ENCODE assay signal across 21 mouse cellular contexts in the genomic region with DNA sequence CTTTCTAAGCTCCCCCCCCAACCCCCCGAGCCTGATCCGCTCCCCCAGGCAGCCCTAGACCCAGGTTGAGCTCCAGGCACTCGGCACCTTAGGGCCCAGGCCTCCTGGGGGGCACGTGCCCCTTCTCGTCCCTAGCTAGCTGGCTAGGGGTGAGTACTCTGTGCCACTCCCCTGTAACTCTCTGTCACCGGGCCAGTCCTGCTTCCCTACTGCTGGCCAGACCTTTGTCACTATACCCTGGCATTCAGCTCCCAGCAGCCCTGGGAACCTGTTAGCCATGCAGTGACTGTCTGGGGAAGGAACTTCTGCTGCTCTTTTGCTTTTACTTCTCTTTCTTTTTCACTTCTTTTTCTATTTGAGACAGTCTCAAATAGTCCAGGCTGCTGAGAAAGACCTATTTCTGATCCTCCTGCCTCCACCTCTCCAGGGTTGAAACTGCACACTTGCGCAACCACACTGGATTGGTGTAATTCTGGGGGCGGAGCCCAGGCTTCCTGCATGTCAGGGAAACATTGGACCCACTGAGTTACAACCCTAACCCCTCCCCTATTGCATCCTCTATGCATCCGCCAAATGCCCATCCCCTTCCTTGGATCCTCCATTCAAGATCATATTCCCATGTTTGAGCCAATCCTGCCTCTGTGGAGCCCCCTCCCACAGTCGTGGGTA. TPM values are rescaled to one million over a fixed set of nuclear protein-coding genes. Genes with fewer than 3 reads are reported as not detected.
DNase-seq lines count a peak whose midpoint lies in the region; ATAC-seq and TF ChIP-seq lines count a peak whose summit lies in the region.
"Had no signal": no experiment of that assay in that cellular context is flagged by ENCODE, and none has a peak within 500 bp of the region (broad histone marks: within the 10 kb centered on the region; RNA-seq: fewer than 3 reads in every experiment).

No protein-coding gene starts in this region.

- no peaks in the 10 kb centered on the region for H3K4me1 ChIP-seq in lung, embryonic 14.5 days (ENCODE audit: insufficient read depth)
- H3K4me1 ChIP-seq in liver, embryonic 12.5 days = peaks cover 4% of the 10 kb centered on the region
- no peaks in the 10 kb centered on the region for H3K4me1 ChIP-seq in kidney, embryonic 16.5 days (ENCODE audit: insufficient read depth, low read length)
- no peaks in the 10 kb centered on the region for H3K4me1 ChIP-seq in forebrain, embryonic 12.5 days
- H3K4me1 ChIP-seq: midbrain, embryonic 10.5 days had no signal

- H3K4me2 ChIP-seq in lung, embryonic 14.5 days = no peak overlapping the region
- no peak overlapping the region for H3K4me2 ChIP-seq in liver, embryonic 12.5 days
- H3K4me2 ChIP-seq in kidney, embryonic 16.5 days (replicated peaks; ENCODE audit: low read depth, low read length) = no peak overlapping the region
- H3K4me2 ChIP-seq in forebrain, embryonic 12.5 days = no peak overlapping the region

- DNase-seq in lung, embryonic 14.5 days = peak; percentile 4
- no peak for DNase-seq in lung, adult 18-20 months
- DNase-seq in left cerebral cortex, postnatal 25 days (ENCODE audit: low spot score in 2 of 2) = no peak
- DNase-seq: adrenal gland, postnatal 36 days; cerebellum, adult 2 months; gastrocnemius, postnatal 10 days; heart, adult 2 months; heart, postnatal 36 days; kidney, adult 9 months; kidney, postnatal 36 days; lung, postnatal 36 days; thymus, postnatal 25 days had no signal

- intact Hi-C loops in left cerebral cortex, postnatal 25 days (cut with DNase I) = no loop called here

- 84% methylated on average over 10 of the region's 10 CpGs for WGBS in lung, embryonic 14.5 days
- WGBS in liver, embryonic 12.5 days (ENCODE audit: insufficient replicate concordance) = 57% methylated on average over 10 of the region's 10 CpGs
- WGBS in kidney, embryonic 16.5 days = 75% methylated on average over 10 of the region's 10 CpGs
- 79% methylated on average over 10 of the region's 10 CpGs for WGBS in forebrain, embryonic 12.5 days

- TF ChIP-seq CTCF in lung, embryonic 14.5 days (IDR thresholded peaks at IDR 0.05; ENCODE audit: low read depth) = no peak

- no peak overlapping the region for H3K9ac ChIP-seq in lung, embryonic 14.5 days
- H3K9ac ChIP-seq in liver, embryonic 12.5 days = no peak overlapping the region
- H3K9ac ChIP-seq in kidney, embryonic 16.5 days (replicated peaks; ENCODE audit: low read length) = no peak overlapping the region
- H3K9ac ChIP-seq in forebrain, embryonic 12.5 days = no peak overlapping the region

- ATAC-seq in lung, embryonic 14.5 days (ENCODE audit: insufficient read depth) = no peak
- peak; percentile 80 for ATAC-seq in common myeloid progenitor, adult 5-6 weeks (replicated peaks; ENCODE audit: low read depth, poor library complexity, severe bottlenecking)
- 0 out of 2 replicates have a peak, but pooled peaks have one; percentile 44 for ATAC-seq in liver, embryonic 12.5 days
- ATAC-seq in megakaryocyte progenitor cell, adult 5-6 weeks (replicated peaks; ENCODE audit: poor library complexity) = peak; percentile 90
- ATAC-seq in kidney, embryonic 16.5 days (ENCODE audit: low FRiP score, low TSS enrichment) = no peak
- ATAC-seq in forebrain, embryonic 12.5 days (ENCODE audit: low FRiP score) = no peak
- ATAC-seq: forebrain, embryonic 14.5 days; Patski had no signal

- H3K9me3 ChIP-seq in lung, embryonic 14.5 days (ENCODE audit: low read depth, low read length) = no peaks in the 10 kb centered on the region
- H3K9me3 ChIP-seq in liver, embryonic 12.5 days (replicated peaks) = no peaks in the 10 kb centered on the region
- no peaks in the 10 kb centered on the region for H3K9me3 ChIP-seq in kidney, embryonic 16.5 days (ENCODE audit: low read length)
- H3K9me3 ChIP-seq in forebrain, embryonic 12.5 days = no peaks in the 10 kb centered on the region
- H3K9me3 ChIP-seq: midbrain, embryonic 10.5 days had no signal

- H3K36me3 ChIP-seq in lung, embryonic 14.5 days (ENCODE audit: insufficient read depth) = no peaks in the 10 kb centered on the region
- no peaks in the 10 kb centered on the region for H3K36me3 ChIP-seq in liver, embryonic 12.5 days
- H3K36me3 ChIP-seq in kidney, embryonic 16.5 days (ENCODE audit: insufficient read depth, low read length) = no peaks in the 10 kb centered on the region
- no peaks in the 10 kb centered on the region for H3K36me3 ChIP-seq in forebrain, embryonic 12.5 days (replicated peaks)

- H3K27me3 ChIP-seq in lung, embryonic 14.5 days (ENCODE audit: insufficient read depth, low read length) = no peaks in the 10 kb centered on the region
- H3K27me3 ChIP-seq in liver, embryonic 12.5 days (replicated peaks) = peaks cover 36% of the 10 kb centered on the region
- no peaks in the 10 kb centered on the region for H3K27me3 ChIP-seq in kidney, embryonic 16.5 days (ENCODE audit: insufficient read depth, low read length)
- 0 out of 2 replicates have a peak, but pooled peaks cover 3% of the 10 kb centered on the region for H3K27me3 ChIP-seq in forebrain, embryonic 12.5 days
- H3K27me3 ChIP-seq: Patski had no signal

- H3K4me3 ChIP-seq in lung, embryonic 14.5 days (ENCODE audit: low read depth, low read length) = no peak overlapping the region
- no peak overlapping the region for H3K4me3 ChIP-seq in liver, embryonic 12.5 days
- no peak overlapping the region for H3K4me3 ChIP-seq in kidney, embryonic 16.5 days (ENCODE audit: low read length)
- no peak overlapping the region for H3K4me3 ChIP-seq in forebrain, embryonic 12.5 days (replicated peaks)
- H3K4me3 ChIP-seq: erythroblast, embryonic 14.5 days; heart, adult 2 months; midbrain, embryonic 10.5 days had no signal

- H3K27ac ChIP-seq in lung, embryonic 14.5 days (ENCODE audit: low read depth) = no peak overlapping the region
- H3K27ac ChIP-seq in liver, embryonic 12.5 days = no peak overlapping the region
- no peak overlapping the region for H3K27ac ChIP-seq in kidney, embryonic 16.5 days (ENCODE audit: low read length)
- H3K27ac ChIP-seq in forebrain, embryonic 12.5 days = no peak overlapping the region
- H3K27ac ChIP-seq: heart, adult 2 months; midbrain, embryonic 10.5 days had no signal

RNA-seq across cellular contexts. Expression of gene Rspo1, which starts 11.4 kb away (rescaled TPM):
- 12.8 and 16.0 TPM in 2 replicates for polyA plus RNA-seq in lung, embryonic 14.5 days (2014; fragmentation: Nextera tagmentation; extraction: Ambion mirVana)
- 2.4 TPM in 1 of 2 replicates, not detected in the other for total RNA-seq in common myeloid progenitor, adult 5-6 weeks (2017)
- polyA plus RNA-seq in liver, embryonic 12.5 days (2016; fragmentation: Nextera tagmentation; extraction: Ambion mirVana) = 1.2 and 1.4 TPM in 2 replicates
- total RNA-seq in megakaryocyte progenitor cell, adult 5-6 weeks (2015) = 0.89 and 2.6 TPM in 2 replicates
- 0.41 and 0.71 TPM in 2 replicates for total RNA-seq in megakaryocyte progenitor cell, adult 5-6 weeks (2017)
- 25.1 and 31.1 TPM in 2 replicates for polyA plus RNA-seq in kidney, embryonic 16.5 days (2015; fragmentation: Nextera tagmentation; extraction: Ambion mirVana)
- polyA plus RNA-seq in forebrain, embryonic 12.5 days (2016; fragmentation: Nextera tagmentation; extraction: Ambion mirVana) = 20.3 and 26.2 TPM in 2 replicates
- total RNA-seq in left cerebral cortex, postnatal 25 days (2021) = 10 to 100 TPM; 12.7 to 13.2 TPM
- polyA plus RNA-seq: Patski had no signal

RNA-seq across cellular contexts. Expression of gene Gnl2, which starts 18.8 kb away (rescaled TPM):
- polyA plus RNA-seq in lung, embryonic 14.5 days (2014; fragmentation: Nextera tagmentation; extraction: Ambion mirVana) = 80.7 and 81.9 TPM in 2 replicates
- 182 and 228 TPM in 2 replicates for total RNA-seq in common myeloid progenitor, adult 5-6 weeks (2017)
- 69.9 and 72.5 TPM in 2 replicates for polyA plus RNA-seq in liver, embryonic 12.5 days (2016; fragmentation: Nextera tagmentation; extraction: Ambion mirVana)
- 87.0 and 101 TPM in 2 replicates for total RNA-seq in megakaryocyte progenitor cell, adult 5-6 weeks (2015)
- total RNA-seq in megakaryocyte progenitor cell, adult 5-6 weeks (2017) = 133 and 205 TPM in 2 replicates
- polyA plus RNA-seq in kidney, embryonic 16.5 days (2015; fragmentation: Nextera tagmentation; extraction: Ambion mirVana) = 80.7 and 82.7 TPM in 2 replicates
- polyA plus RNA-seq in forebrain, embryonic 12.5 days (2016; fragmentation: Nextera tagmentation; extraction: Ambion mirVana) = 97.1 and 103 TPM in 2 replicates
- 10 to 100 TPM; 55.4 to 62.6 TPM for total RNA-seq in left cerebral cortex, postnatal 25 days (2021)

RNA-seq across cellular contexts. Expression of gene Cdca8, which starts 58.5 kb away (rescaled TPM):
- 157 and 169 TPM in 2 replicates for polyA plus RNA-seq in lung, embryonic 14.5 days (2014; fragmentation: Nextera tagmentation; extraction: Ambion mirVana)
- total RNA-seq in common myeloid progenitor, adult 5-6 weeks (2017) = 108 and 117 TPM in 2 replicates
- 173 and 177 TPM in 2 replicates for polyA plus RNA-seq in liver, embryonic 12.5 days (2016; fragmentation: Nextera tagmentation; extraction: Ambion mirVana)
- 115 and 125 TPM in 2 replicates for total RNA-seq in megakaryocyte progenitor cell, adult 5-6 weeks (2015)
- 121 and 137 TPM in 2 replicates for total RNA-seq in megakaryocyte progenitor cell, adult 5-6 weeks (2017)
- polyA plus RNA-seq in kidney, embryonic 16.5 days (2015; fragmentation: Nextera tagmentation; extraction: Ambion mirVana) = 149 and 164 TPM in 2 replicates
- 243 and 257 TPM in 2 replicates for polyA plus RNA-seq in forebrain, embryonic 12.5 days (2016; fragmentation: Nextera tagmentation; extraction: Ambion mirVana)
- 1 to 10 TPM; 1.2 to 1.6 TPM for total RNA-seq in left cerebral cortex, postnatal 25 days (2021)

Comparison
In these comparisons a context has a peak if more than half of its experiments do, and no peak if none do; other contexts are left out.
1. ATAC-seq: peak in common myeloid progenitor, adult 5-6 weeks (single experiment), liver, embryonic 12.5 days (single experiment) and megakaryocyte progenitor cell, adult 5-6 weeks (single experiment); none in lung, embryonic 14.5 days (single experiment), kidney, embryonic 16.5 days (single experiment) and forebrain, embryonic 12.5 days (single experiment).